Mouse (Mus musculus): ENCODE results near the gene Cdk7. TPM values are rescaled to one million over a fixed set of nuclear protein-coding genes. Genes with fewer than 3 reads are reported as not detected.

Gene Cdk7
- total RNA-seq, 2 experiments from 2014 or later = 34.7 to 38.2 TPM

Other genes starting within 250 kb of the Cdk7 start
- 10 to 100 TPM; 26.4 to 27.9 TPM for gene Gtf2h2, start 238.4 kb downstream of the Cdk7 start, total RNA-seq (2021)
- gene Ocln, start 178.2 kb downstream of the Cdk7 start, total RNA-seq (2021) = under 1 TPM; 0.29 to 0.54 TPM
- 1 to 10 TPM; 4.3 to 4.5 TPM for gene Marveld2, start 114.0 kb downstream of the Cdk7 start, total RNA-seq (2021)
- 10 to 100 TPM; 72.5 to 74.0 TPM for gene Ak6, start 80.0 kb downstream of the Cdk7 start, total RNA-seq (2021)
- 10 to 100 TPM; 14.7 to 15.4 TPM for gene Rad17, start 79.9 kb downstream of the Cdk7 start, total RNA-seq (2021)
- gene Taf9, start 79.4 kb downstream of the Cdk7 start, total RNA-seq (2021) = 10 to 100 TPM; 16.3 to 19.0 TPM
- gene Ccdc125, start 61.2 kb downstream of the Cdk7 start, total RNA-seq (2021) = 1 to 10 TPM; 1.0 to 1.5 TPM
- 10 to 100 TPM; 81.4 to 83.7 TPM for gene Mrps36, start 13.7 kb upstream of the Cdk7 start, total RNA-seq (2021)
- 1 to 10 TPM; 5.5 to 6.4 TPM for gene Cenph, start 45.0 kb upstream of the Cdk7 start, total RNA-seq (2021)
- 10 to 100 TPM; 25.4 to 29.3 TPM for gene Ccnb1, start 55.6 kb upstream of the Cdk7 start, total RNA-seq (2021)
- 10 to 100 TPM; 31.0 to 31.9 TPM for gene Slc30a5, start 102.5 kb upstream of the Cdk7 start, total RNA-seq (2021)